Mouse (Mus musculus) limb, embryonic 13.5 days (tissue): ENCODE data around the gene Wdr61. TPM values are rescaled to one million over a fixed set of nuclear protein-coding genes. Genes with fewer than 3 reads are reported as not detected.
A peak's percentile ranks its signal among the peaks of the same experiment; 100 is the strongest.

Experiments used
- ATAC-seq: fragments of 200-750 bp; cut with Nextera tagmentation; 2 replicates; pipeline ENCODE4 v1.8.0; 2017; ENCODE audit warnings: low read depth, moderate number of reproducible peaks, moderate TSS enrichment; ENCODE audit not compliant: low FRiP score
- H3K27ac ChIP-seq: fragments of 300-500 bp; sonication (generic); 2 replicates; pipeline ENCODE4 v1.5.1; 2015; ENCODE audit warnings: inconsistent platforms, mild to moderate bottlenecking, moderate library complexity
- H3K27me3 ChIP-seq: fragments of 300-500 bp; sonication (generic); 2 replicates; pipeline ENCODE4 v1.6.1; 2015; ENCODE audit warnings: mild to moderate bottlenecking, inconsistent platforms
- H3K36me3 ChIP-seq: fragments of 300-500 bp; sonication (generic); 2 replicates; pipeline ENCODE4 v1.6.1; 2015; ENCODE audit warnings: inconsistent platforms, mild to moderate bottlenecking, moderate library complexity
- H3K4me1 ChIP-seq: fragments of 300-500 bp; sonication (generic); 2 replicates; pipeline ENCODE4 v1.6.1; 2015; ENCODE audit warnings: inconsistent platforms
- H3K4me2 ChIP-seq: fragments of 300-500 bp; sonication (generic); replicated peaks from 2 replicates; pipeline ENCODE4 v1.6.1; 2015; ENCODE audit warnings: inconsistent platforms, mild to moderate bottlenecking, moderate library complexity
- H3K4me3 ChIP-seq: fragments of 300-500 bp; sonication (generic); 2 replicates; pipeline ENCODE4 v1.5.1; 2015; ENCODE audit warnings: moderate library complexity, mild to moderate bottlenecking, inconsistent platforms
- H3K9ac ChIP-seq: fragments of 300-500 bp; sonication (generic); 2 replicates; pipeline ENCODE4 v1.6.1; 2015; ENCODE audit warnings: mild to moderate bottlenecking, inconsistent platforms
- H3K9me3 ChIP-seq: fragments of 300-500 bp; sonication (generic); 2 replicates; pipeline ENCODE4 v1.6.1; 2016; ENCODE audit warnings: inconsistent platforms
- WGBS: fragments of 180-500 bp; shearing (Covaris S2); methylation state at CpG from one replicate; pipeline ENCODE4 v1.1.7; 2015; 5-methylcytosine and 5-hydroxymethylcytosine counted together
- polyA plus RNA-seq: library from polyadenylated mRNA; unstranded; fragments of >200 nt; fragmentation: Nextera tagmentation; extraction: Ambion mirVana; gene quantifications from 2 replicates; pipeline ENCODE4 v1.2.1, GENCODE M21; 2015

The Wdr61 gene
- polyA plus RNA-seq, 1 experiment from 2014 or later, result 156 TPM

- Histone ChIP-seq H3K4me3 (no peak overlapping the region), H3K9me3 (no peaks in the 10 kb centered on the region), H3K27me3 (peaks cover 22% of the 10 kb centered on the region), H3K27ac (no peak overlapping the region), H3K36me3 (no peaks in the 10 kb centered on the region), H3K4me1 (no peaks in the 10 kb centered on the region), H3K4me2 (no peak overlapping the region), H3K9ac (peak overlapping the region; percentile 43; the same call in 1 of the 2 replicates)
- no peak for ATAC-seq
- 14% methylated on average over 21 of the region's 21 CpGs for WGBS
Observed at GRCm38 (mm10) chr9:54752201-54752943, 18.1 kb upstream of the Wdr61 start.

GRCm38 (mm10) chr9:54751684-54752083 is 17.4 kb upstream of the Wdr61 start:
- ATAC-seq, result no peak
- no peaks in the 10 kb centered on the region for H3K36me3 ChIP-seq
- no peak overlapping the region for H3K27ac ChIP-seq
- H3K4me2 ChIP-seq, result no peak overlapping the region
- no peaks in the 10 kb centered on the region for H3K4me1 ChIP-seq
- H3K27me3 ChIP-seq, result peaks cover 22% of the 10 kb centered on the region
- no peak overlapping the region for H3K9ac ChIP-seq
- 72% methylated on average over 2 of the region's 2 CpGs for WGBS
- no peak overlapping the region for H3K4me3 ChIP-seq
- H3K9me3 ChIP-seq, result no peaks in the 10 kb centered on the region

- ATAC-seq, result no peak
- Histone ChIP-seq H3K9me3 (no peaks in the 10 kb centered on the region), H3K36me3 (no peaks in the 10 kb centered on the region), H3K9ac (0 out of 2 replicates have a peak overlapping the region, but pooled peaks have one; percentile 8), H3K27me3 (peaks cover 22% of the 10 kb centered on the region), H3K4me3 (no peak overlapping the region), H3K4me1 (0 out of 2 replicates have a peak, but pooled peaks cover 6% of the 10 kb centered on the region), H3K4me2 (no peak overlapping the region), H3K27ac (no peak overlapping the region)
- WGBS, result 88% methylated on average over 7 of the region's 7 CpGs
Observed at GRCm38 (mm10) chr9:54750215-54750981, 16.1 kb upstream of the Wdr61 start.

GRCm38 (mm10) chr9:54745740-54746370 is 11.5 kb upstream of the Wdr61 start:
- peaks cover 6% of the 10 kb centered on the region; the same call in 1 of the 2 replicates for H3K4me1 ChIP-seq
- no peak overlapping the region for H3K9ac ChIP-seq
- H3K27me3 ChIP-seq, result no peaks in the 10 kb centered on the region
- no peak overlapping the region for H3K4me3 ChIP-seq
- 55% methylated on average over 13 of the region's 13 CpGs for WGBS
- no peaks in the 10 kb centered on the region for H3K36me3 ChIP-seq
- H3K9me3 ChIP-seq, result no peaks in the 10 kb centered on the region
- ATAC-seq, result peak; percentile 24; the same call in 1 of the 2 replicates
- H3K4me2 ChIP-seq, result no peak overlapping the region
- no peak overlapping the region for H3K27ac ChIP-seq

- H3K4me1 ChIP-seq, result peaks cover 6% of the 10 kb centered on the region; the same call in 1 of the 2 replicates
- H3K36me3 ChIP-seq, result no peaks in the 10 kb centered on the region
- no peaks in the 10 kb centered on the region for H3K9me3 ChIP-seq
- no peaks in the 10 kb centered on the region for H3K27me3 ChIP-seq
- H3K4me3 ChIP-seq, result no peak overlapping the region
- no peak for ATAC-seq
- WGBS, result 76% methylated on average over 4 of the region's 4 CpGs
- H3K27ac ChIP-seq, result no peak overlapping the region
- H3K9ac ChIP-seq, result no peak overlapping the region
- H3K4me2 ChIP-seq, result no peak overlapping the region
Observed at GRCm38 (mm10) chr9:54743891-54744290, 9.6 kb upstream of the Wdr61 start.

- peak; percentile 42; the same call in 1 of the 2 replicates for ATAC-seq
- Histone ChIP-seq H3K4me1 (peaks cover 5% of the 10 kb centered on the region), H3K9me3 (no peaks in the 10 kb centered on the region), H3K27me3 (no peaks in the 10 kb centered on the region), H3K36me3 (no peaks in the 10 kb centered on the region), H3K27ac (no peak overlapping the region), H3K9ac (no peak overlapping the region), H3K4me3 (no peak overlapping the region), H3K4me2 (no peak overlapping the region)
- 18% methylated on average over 3 of the region's 3 CpGs for WGBS
Observed at GRCm38 (mm10) chr9:54738376-54738775, 4.1 kb upstream of the Wdr61 start.

GRCm38 (mm10) chr9:54736284-54736701 is 2.0 kb upstream of the Wdr61 start:
- peak overlapping the region; percentile 14; the same call in 1 of the 2 replicates for H3K4me2 ChIP-seq
- H3K4me3 ChIP-seq, result no peak overlapping the region
- H3K9ac ChIP-seq, result no peak overlapping the region
- no peak overlapping the region for H3K27ac ChIP-seq
- H3K36me3 ChIP-seq, result no peaks in the 10 kb centered on the region
- H3K9me3 ChIP-seq, result no peaks in the 10 kb centered on the region
- no peak for ATAC-seq
- 20% methylated on average over 9 of the region's 9 CpGs for WGBS
- no peaks in the 10 kb centered on the region for H3K27me3 ChIP-seq
- H3K4me1 ChIP-seq, result peaks cover 11% of the 10 kb centered on the region

- Histone ChIP-seq H3K4me2 (peak overlapping the region; percentile 85), H3K27me3 (no peaks in the 10 kb centered on the region), H3K36me3 (peaks cover 7% of the 10 kb centered on the region), H3K9ac (peak overlapping the region; percentile 45; the same call in 1 of the 2 replicates), H3K4me1 (peaks cover 11% of the 10 kb centered on the region), H3K4me3 (peak overlapping the region; percentile 74), H3K27ac (no peak overlapping the region), H3K9me3 (no peaks in the 10 kb centered on the region)
- ATAC-seq, result no peak
- 18% methylated on average over 11 of the region's 11 CpGs for WGBS
Observed at GRCm38 (mm10) chr9:54734639-54735252, 427 bp upstream of the Wdr61 start.

- WGBS, result 94% methylated on average over 2 of the region's 2 CpGs
- H3K4me1 ChIP-seq, result peaks cover 11% of the 10 kb centered on the region
- no peak overlapping the region for H3K27ac ChIP-seq
- no peak overlapping the region for H3K9ac ChIP-seq
- ATAC-seq, result no peak
- H3K27me3 ChIP-seq, result no peaks in the 10 kb centered on the region
- H3K9me3 ChIP-seq, result no peaks in the 10 kb centered on the region
- H3K36me3 ChIP-seq, result peaks cover 33% of the 10 kb centered on the region
- no peak overlapping the region for H3K4me2 ChIP-seq
- no peak overlapping the region for H3K4me3 ChIP-seq
Observed at GRCm38 (mm10) chr9:54732122-54732521, 2.2 kb downstream of the Wdr61 start.

- H3K36me3 ChIP-seq, result peaks cover 90% of the 10 kb centered on the region
- H3K27ac ChIP-seq, result no peak overlapping the region
- no peak overlapping the region for H3K4me3 ChIP-seq
- no peak overlapping the region for H3K4me2 ChIP-seq
- no peak overlapping the region for H3K9ac ChIP-seq
- H3K27me3 ChIP-seq, result no peaks in the 10 kb centered on the region
- no peaks in the 10 kb centered on the region for H3K9me3 ChIP-seq
- 86% methylated on average over 5 of the region's 5 CpGs for WGBS
- no peak for ATAC-seq
- H3K4me1 ChIP-seq, result no peaks in the 10 kb centered on the region
Observed at GRCm38 (mm10) chr9:54726315-54726714, 8.0 kb downstream of the Wdr61 start.

GRCm38 (mm10) chr9:54722596-54722995 is 11.7 kb downstream of the Wdr61 start:
- ATAC-seq, result no peak
- H3K27ac ChIP-seq, result no peak overlapping the region

More at GRCm38 (mm10) chr9:54722596-54722995, 11.7 kb downstream of the Wdr61 start:
- Histone ChIP-seq H3K27me3 (no peaks in the 10 kb centered on the region), H3K36me3 (peaks cover 91% of the 10 kb centered on the region), H3K4me2 (no peak overlapping the region), H3K4me3 (no peak overlapping the region), H3K9me3 (no peaks in the 10 kb centered on the region), H3K9ac (no peak overlapping the region), H3K4me1 (no peaks in the 10 kb centered on the region)
- WGBS, result 84% methylated on average over 4 of the region's 4 CpGs
